Mouse (Mus musculus): ENCODE measurements around the gene Gcdh.

DNA sequence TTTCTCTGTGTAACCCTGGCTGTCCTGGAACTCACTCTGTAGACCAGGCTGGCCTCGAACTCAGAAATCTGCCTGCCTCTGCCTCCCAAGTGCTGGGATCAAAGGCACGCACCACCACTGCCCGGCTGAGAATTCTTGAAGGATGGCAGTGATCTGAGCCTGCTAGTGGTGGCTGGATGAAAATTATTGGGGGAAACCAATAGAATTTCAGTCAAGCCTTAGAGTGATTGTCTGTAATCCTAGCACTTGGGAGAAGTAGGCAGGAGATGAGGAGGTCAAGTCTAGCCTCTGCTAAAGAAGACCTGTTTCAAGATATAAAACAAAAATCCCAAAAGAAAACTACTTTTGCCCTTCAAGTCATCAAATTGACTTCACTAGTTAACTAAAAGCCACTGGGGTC is 37.3 kb downstream of the Gcdh start:
- no peak for TF ChIP-seq CTCF (IDR thresholded peaks at IDR 0.05; ENCODE audit: low read depth, low read length)
- TF ChIP-seq POLR2A (IDR thresholded peaks at IDR 0.05; ENCODE audit: extremely low read depth, insufficient read depth, low read length) = no peak

All from liver, adult 2 months (tissue).